Mouse (Mus musculus): ENCODE measurements around the gene Ldb3. TPM values are rescaled to one million over a fixed set of nuclear protein-coding genes. Genes with fewer than 3 reads are reported as not detected.
A peak's percentile ranks its signal among the peaks of the same experiment; 100 is the strongest.

The Ldb3 gene
- polyA plus RNA-seq, 1 experiment from 2014 or later: 15.2 TPM

GRCm38 (mm10) chr14:34573348-34573913, 15.1 kb downstream of the Ldb3 start:
- peak; percentile 84 for ATAC-seq
- Histone ChIP-seq H3K27ac (ENCODE audit: low read depth, low read length) (peak overlapping the region; percentile 80), H3K9ac (ENCODE audit: low read depth, low read length) (peak overlapping the region; percentile 22), H3K36me3 (ENCODE audit: control insufficient read depth, insufficient read depth) (peaks cover 15% of the 10 kb centered on the region; the same call in 1 of the 2 replicates), H3K9me3 (ENCODE audit: control insufficient read depth) (no peaks in the 10 kb centered on the region), H3K4me1 (replicated peaks; ENCODE audit: control insufficient read depth, insufficient read depth, low read length) (0 out of 2 replicates have a peak, but pooled peaks cover 10% of the 10 kb centered on the region), H3K4me3 (ENCODE audit: low read depth, low read length) (no peak overlapping the region), H3K27me3 (replicated peaks; ENCODE audit: control insufficient read depth, insufficient read depth, low read length) (no peaks in the 10 kb centered on the region), H3K4me2 (replicated peaks; ENCODE audit: low read depth) (peak overlapping the region; percentile 17; the same call in 1 of the 2 replicates)
- TF ChIP-seq CTCF (IDR thresholded peaks at IDR 0.05; ENCODE audit: low read depth): peak; percentile 26
- WGBS: 49% methylated on average over 9 of the region's 9 CpGs

DNA sequence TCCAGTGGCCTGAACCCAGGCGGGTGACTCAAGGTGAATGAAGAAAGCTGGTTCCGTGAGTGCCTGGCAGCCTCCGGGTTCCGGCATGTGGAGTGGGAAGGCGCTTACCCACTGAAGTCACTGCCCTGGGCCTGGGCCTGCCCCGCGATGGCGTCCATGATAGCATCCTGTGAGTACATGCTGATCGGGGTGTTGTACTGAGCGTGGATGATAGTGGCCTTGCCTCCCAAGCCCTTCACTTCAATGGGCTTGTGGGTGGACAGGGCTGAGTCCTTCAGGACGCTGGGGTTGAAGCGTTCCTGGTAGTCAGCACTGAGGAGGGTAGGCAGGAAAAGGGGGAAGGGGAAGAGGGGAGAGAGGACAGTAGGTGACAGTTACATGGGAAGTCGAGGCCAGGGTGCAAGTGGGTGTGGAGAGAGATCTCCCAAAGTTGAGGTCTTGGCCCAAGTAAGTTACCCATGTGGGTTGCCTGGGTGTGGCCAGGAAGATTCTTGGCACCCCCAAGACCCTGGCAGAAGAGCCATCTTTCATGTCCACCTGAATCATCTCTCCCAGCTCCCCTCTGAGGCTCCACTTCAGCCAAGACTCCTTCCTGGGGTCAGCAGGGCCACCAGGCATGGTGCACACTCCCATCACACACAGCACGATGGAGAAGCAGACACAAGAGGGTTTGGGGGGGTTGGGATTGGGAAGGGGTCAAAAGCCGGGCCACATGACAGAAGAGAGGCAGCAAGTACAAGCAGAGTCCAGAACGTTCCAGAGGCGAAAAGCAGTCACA, 16.7 kb downstream of the Ldb3 start:
- H3K9me3 ChIP-seq (ENCODE audit: control insufficient read depth): no peaks in the 10 kb centered on the region
- no peak overlapping the region for H3K4me2 ChIP-seq (replicated peaks; ENCODE audit: low read depth)
- 0 out of 2 replicates have a peak, but pooled peaks cover 10% of the 10 kb centered on the region for H3K4me1 ChIP-seq (replicated peaks; ENCODE audit: control insufficient read depth, insufficient read depth, low read length)
- peaks cover 8% of the 10 kb centered on the region; the same call in 1 of the 2 replicates for H3K36me3 ChIP-seq (ENCODE audit: control insufficient read depth, insufficient read depth)
- no peak overlapping the region for H3K9ac ChIP-seq (ENCODE audit: low read depth, low read length)
- 89% methylated on average over 17 of the region's 17 CpGs for WGBS
- H3K27me3 ChIP-seq (replicated peaks; ENCODE audit: control insufficient read depth, insufficient read depth, low read length): no peaks in the 10 kb centered on the region
- no peak for ATAC-seq
- H3K27ac ChIP-seq (ENCODE audit: low read depth, low read length): no peak overlapping the region
- H3K4me3 ChIP-seq (ENCODE audit: low read depth, low read length): no peak overlapping the region
- TF ChIP-seq CTCF (IDR thresholded peaks at IDR 0.05; ENCODE audit: low read depth): no peak

- Histone ChIP-seq H3K4me1 (replicated peaks; ENCODE audit: control insufficient read depth, insufficient read depth, low read length) (0 out of 2 replicates have a peak, but pooled peaks cover 10% of the 10 kb centered on the region), H3K27ac (ENCODE audit: low read depth, low read length) (no peak overlapping the region), H3K27me3 (replicated peaks; ENCODE audit: control insufficient read depth, insufficient read depth, low read length) (no peaks in the 10 kb centered on the region), H3K9me3 (ENCODE audit: control insufficient read depth) (no peaks in the 10 kb centered on the region), H3K36me3 (ENCODE audit: control insufficient read depth, insufficient read depth) (no peaks in the 10 kb centered on the region; the same call in 1 of the 2 replicates), H3K4me2 (replicated peaks; ENCODE audit: low read depth) (no peak overlapping the region), H3K4me3 (ENCODE audit: low read depth, low read length) (no peak overlapping the region), H3K9ac (ENCODE audit: low read depth, low read length) (no peak overlapping the region)
- no peak for ATAC-seq
- 88% methylated on average over 4 of the region's 4 CpGs for WGBS
- TF ChIP-seq CTCF (IDR thresholded peaks at IDR 0.05; ENCODE audit: low read depth): no peak
Observed at GRCm38 (mm10) chr14:34570903-34571302, 17.6 kb downstream of the Ldb3 start.

GRCm38 (mm10) chr14:34570294-34570693, 18.2 kb downstream of the Ldb3 start:
- Histone ChIP-seq H3K27me3 (replicated peaks; ENCODE audit: control insufficient read depth, insufficient read depth, low read length) (no peaks in the 10 kb centered on the region), H3K9ac (ENCODE audit: low read depth, low read length) (no peak overlapping the region), H3K27ac (ENCODE audit: low read depth, low read length) (no peak overlapping the region), H3K9me3 (ENCODE audit: control insufficient read depth) (no peaks in the 10 kb centered on the region), H3K36me3 (ENCODE audit: control insufficient read depth, insufficient read depth) (no peaks in the 10 kb centered on the region; the same call in 1 of the 2 replicates), H3K4me1 (replicated peaks; ENCODE audit: control insufficient read depth, insufficient read depth, low read length) (0 out of 2 replicates have a peak, but pooled peaks cover 10% of the 10 kb centered on the region), H3K4me3 (ENCODE audit: low read depth, low read length) (peak overlapping the region; percentile 24; the same call in 1 of the 2 replicates), H3K4me2 (replicated peaks; ENCODE audit: low read depth) (peak overlapping the region; percentile 60)
- peak; percentile 85 for TF ChIP-seq CTCF (IDR thresholded peaks at IDR 0.05; ENCODE audit: low read depth)
- 1% methylated on average over 6 of the region's 6 CpGs for WGBS
- ATAC-seq: no peak

DNA sequence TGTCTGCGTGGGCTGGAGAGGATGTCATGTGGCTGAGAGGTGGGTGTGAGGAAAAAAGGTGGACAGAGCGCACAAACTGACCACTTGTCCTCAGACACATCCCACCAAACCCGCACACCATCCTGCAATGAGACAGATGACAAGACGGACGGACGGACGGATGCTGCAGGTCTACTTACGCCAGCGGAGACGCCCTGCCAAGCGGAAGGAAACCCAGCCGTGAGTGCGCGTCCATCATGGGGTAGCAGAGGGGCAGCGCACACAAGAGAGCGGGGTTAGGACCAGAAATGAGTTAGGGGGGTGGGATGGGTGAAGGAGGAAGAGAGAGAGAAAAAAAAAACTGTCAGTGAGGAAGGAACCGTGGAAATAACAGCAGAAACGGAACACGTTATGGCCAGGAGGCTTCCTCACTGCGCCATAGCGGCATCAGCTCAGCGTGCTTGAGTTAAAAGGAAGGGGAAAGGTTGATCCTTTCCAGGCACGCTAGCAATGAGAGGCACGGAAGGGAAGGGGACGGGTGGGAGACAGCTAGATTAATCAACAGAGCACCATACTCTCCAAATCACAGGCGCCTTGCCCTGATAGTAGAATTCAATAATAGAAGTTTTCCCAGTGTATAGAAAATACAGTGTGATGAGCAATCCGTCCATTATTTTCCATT, 18.8 kb downstream of the Ldb3 start:
- no peaks in the 10 kb centered on the region for H3K9me3 ChIP-seq (ENCODE audit: control insufficient read depth)
- WGBS: 25% methylated on average over 27 of the region's 27 CpGs
- H3K4me2 ChIP-seq (replicated peaks; ENCODE audit: low read depth): peak overlapping the region; percentile 60
- H3K27me3 ChIP-seq (replicated peaks; ENCODE audit: control insufficient read depth, insufficient read depth, low read length): no peaks in the 10 kb centered on the region
- ATAC-seq: no peak
- H3K27ac ChIP-seq (ENCODE audit: low read depth, low read length): no peak overlapping the region
- no peak overlapping the region for H3K9ac ChIP-seq (ENCODE audit: low read depth, low read length)
- H3K4me3 ChIP-seq (ENCODE audit: low read depth, low read length): peak overlapping the region; percentile 24; the same call in 1 of the 2 replicates
- H3K4me1 ChIP-seq (replicated peaks; ENCODE audit: control insufficient read depth, insufficient read depth, low read length): 0 out of 2 replicates have a peak, but pooled peaks cover 10% of the 10 kb centered on the region
- TF ChIP-seq CTCF (IDR thresholded peaks at IDR 0.05; ENCODE audit: low read depth): no peak
- no peaks in the 10 kb centered on the region; the same call in 1 of the 2 replicates for H3K36me3 ChIP-seq (ENCODE audit: control insufficient read depth, insufficient read depth)

GRCm38 (mm10) chr14:34568626-34569025, 19.9 kb downstream of the Ldb3 start:
- 81% methylated on average over 4 of the region's 4 CpGs for WGBS
- ATAC-seq: no peak
- no peak overlapping the region for H3K9ac ChIP-seq (ENCODE audit: low read depth, low read length)

More at GRCm38 (mm10) chr14:34568626-34569025, 19.9 kb downstream of the Ldb3 start:
- no peak overlapping the region for H3K4me2 ChIP-seq (replicated peaks; ENCODE audit: low read depth)
- 0 out of 2 replicates have a peak, but pooled peaks cover 5% of the 10 kb centered on the region for H3K4me1 ChIP-seq (replicated peaks; ENCODE audit: control insufficient read depth, insufficient read depth, low read length)
- TF ChIP-seq CTCF (IDR thresholded peaks at IDR 0.05; ENCODE audit: low read depth): no peak
- H3K9me3 ChIP-seq (ENCODE audit: control insufficient read depth): no peaks in the 10 kb centered on the region
- no peaks in the 10 kb centered on the region for H3K36me3 ChIP-seq (ENCODE audit: control insufficient read depth, insufficient read depth)
- H3K27ac ChIP-seq (ENCODE audit: low read depth, low read length): no peak overlapping the region
- no peak overlapping the region for H3K4me3 ChIP-seq (ENCODE audit: low read depth, low read length)
- no peaks in the 10 kb centered on the region for H3K27me3 ChIP-seq (replicated peaks; ENCODE audit: control insufficient read depth, insufficient read depth, low read length)

Measured in intestine, postnatal 0 days (tissue).